Mouse (Mus musculus) cerebellum, adult (tissue): ENCODE results near the gene Rapgef1.

ENCODE experiments used
- ATAC-seq: cut with Nextera tagmentation; 2 replicates; pipeline ENCODE4 v1.9.2; 2017; ENCODE audit warnings: mild to moderate bottlenecking, moderate library complexity, mixed read lengths; ENCODE audit not compliant: insufficient number of reproducible peaks, low FRiP score, low TSS enrichment

The Rapgef1 gene

DNA sequence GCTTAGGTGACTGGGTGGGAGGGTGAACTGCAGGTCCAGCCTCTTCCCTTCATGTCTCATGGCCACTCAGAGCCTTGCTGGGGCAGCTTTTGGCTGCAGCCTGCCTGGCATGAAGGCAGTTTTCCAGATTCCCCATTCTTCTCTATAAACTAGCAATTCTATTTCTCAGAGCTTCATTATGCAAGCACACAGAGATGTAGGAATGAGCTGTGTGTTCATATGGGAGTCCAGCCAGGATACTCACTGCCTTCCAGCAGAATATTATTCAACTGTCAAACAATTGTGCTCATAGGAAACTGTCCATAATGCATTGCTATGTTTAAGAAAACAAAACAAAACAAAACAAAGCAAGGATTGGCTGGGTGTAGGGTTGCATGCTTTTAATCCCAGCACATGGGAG, 50.2 kb downstream of the Rapgef1 start:
- no peak for ATAC-seq

GRCm38 (mm10) chr2:29670231-29670991, 50.9 kb downstream of the Rapgef1 start:
- ATAC-seq: 0 out of 2 replicates have a peak, but pooled peaks have one; percentile 38

GRCm38 (mm10) chr2:29671374-29671773, 51.9 kb downstream of the Rapgef1 start:
- no peak for ATAC-seq

DNA sequence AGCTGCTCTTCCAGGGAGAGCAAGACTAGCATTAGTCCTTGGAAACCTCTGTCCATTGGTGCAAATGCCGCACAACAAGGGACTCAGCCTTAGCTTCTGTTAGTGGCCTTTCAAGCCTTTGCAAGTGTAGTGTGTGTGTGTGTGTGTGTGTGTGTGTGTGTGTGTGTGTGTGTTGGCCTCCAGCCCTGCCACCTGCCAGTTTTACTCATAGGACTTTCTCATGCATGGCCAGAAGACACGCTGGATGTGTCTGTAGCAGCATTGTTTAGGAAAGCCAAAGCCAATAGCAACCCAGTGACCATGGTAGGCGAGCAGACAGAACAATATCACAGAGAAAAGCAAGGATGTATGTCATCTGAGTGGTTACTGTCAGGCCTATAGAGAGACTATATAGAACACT, 52.3 kb downstream of the Rapgef1 start:
- no peak for ATAC-seq

DNA sequence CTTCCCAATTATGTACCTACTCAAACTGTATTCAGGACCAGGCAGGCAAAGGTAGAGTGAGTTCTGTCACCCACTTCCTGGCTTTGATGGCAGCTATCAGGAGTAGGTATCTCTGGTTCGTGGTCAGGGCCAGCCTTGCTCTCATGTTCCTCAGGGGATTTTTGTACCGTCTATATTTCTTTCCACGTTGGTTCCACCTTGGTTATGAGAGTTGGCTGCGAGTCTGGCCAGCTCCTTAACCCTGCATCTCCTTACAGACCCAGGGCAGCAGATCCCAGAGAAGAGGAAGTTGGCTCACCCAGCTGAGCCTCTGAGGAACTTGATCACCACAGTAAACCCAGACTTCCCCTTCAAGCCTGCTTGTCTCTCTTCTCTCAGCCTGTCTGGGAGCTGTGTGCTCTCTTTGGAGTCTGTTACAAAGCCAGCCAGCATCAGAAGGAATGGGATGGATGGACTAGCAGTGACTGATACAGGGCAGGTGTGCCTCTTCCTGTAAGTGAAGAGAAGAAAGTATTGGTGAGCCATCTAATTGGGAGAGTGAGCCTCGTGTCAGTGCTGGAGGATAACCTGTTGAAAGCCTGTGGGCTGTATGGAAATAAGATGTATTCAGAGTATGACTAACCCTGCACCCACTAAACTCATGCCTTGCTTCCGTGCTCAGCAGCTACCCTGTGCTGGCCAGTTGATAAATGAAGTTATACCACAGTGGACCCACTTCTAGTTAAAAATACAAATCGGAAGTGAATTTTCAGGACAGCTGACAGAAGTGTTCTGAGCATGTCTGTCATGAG, 53.4 kb downstream of the Rapgef1 start:
- no peak for ATAC-seq

- no peak for ATAC-seq
These were observed 54.6 kb downstream of the Rapgef1 start for GRCm38 (mm10) chr2:29674087-29674486.

GRCm38 (mm10) chr2:29674545-29674944, 55.0 kb downstream of the Rapgef1 start:
- no peak for ATAC-seq

DNA sequence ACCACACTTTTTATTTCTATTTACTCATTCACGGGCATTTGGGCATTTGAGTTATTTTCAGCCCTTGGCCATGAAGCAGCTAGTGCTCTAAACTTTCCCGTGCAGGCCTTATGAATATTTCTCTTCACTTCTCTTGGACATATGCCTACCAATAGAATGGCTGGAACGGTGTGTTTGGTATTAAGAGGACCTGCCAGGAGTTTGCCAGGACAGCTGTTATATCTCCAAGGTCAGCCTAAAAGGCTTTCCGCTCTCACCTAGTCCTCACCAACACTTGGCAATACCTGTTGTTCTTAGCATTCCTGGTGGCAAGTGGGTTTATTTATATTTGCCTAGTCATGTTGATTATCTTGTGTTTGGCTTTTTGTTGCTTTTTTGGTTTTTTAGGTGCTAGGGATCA, 56.3 kb downstream of the Rapgef1 start:
- ATAC-seq: no peak

DNA sequence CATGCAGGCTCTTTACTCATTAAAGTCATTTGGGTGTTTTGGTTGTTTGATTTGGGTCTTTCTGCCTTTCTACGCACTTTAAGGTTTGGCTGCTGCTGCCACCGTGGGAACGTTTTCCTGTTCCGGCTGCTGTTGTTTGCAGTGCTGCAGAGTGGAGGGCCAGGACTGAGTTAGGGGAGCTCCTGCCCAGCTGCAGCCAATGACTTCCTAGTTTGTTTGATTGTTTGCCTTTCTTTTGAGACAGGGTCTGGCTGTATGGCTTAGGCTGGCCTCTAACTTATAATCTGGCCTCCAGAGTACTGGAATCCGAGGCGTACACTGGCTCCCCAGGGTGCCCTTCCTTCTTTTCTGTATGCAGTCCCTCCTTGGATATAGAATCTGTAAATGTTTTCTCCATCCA, 57.0 kb downstream of the Rapgef1 start:
- no peak for ATAC-seq

- no peak for ATAC-seq
These were observed 58.3 kb downstream of the Rapgef1 start for GRCm38 (mm10) chr2:29677842-29678241.

GRCm38 (mm10) chr2:29678524-29678923, 59.0 kb downstream of the Rapgef1 start:
- ATAC-seq: no peak

DNA sequence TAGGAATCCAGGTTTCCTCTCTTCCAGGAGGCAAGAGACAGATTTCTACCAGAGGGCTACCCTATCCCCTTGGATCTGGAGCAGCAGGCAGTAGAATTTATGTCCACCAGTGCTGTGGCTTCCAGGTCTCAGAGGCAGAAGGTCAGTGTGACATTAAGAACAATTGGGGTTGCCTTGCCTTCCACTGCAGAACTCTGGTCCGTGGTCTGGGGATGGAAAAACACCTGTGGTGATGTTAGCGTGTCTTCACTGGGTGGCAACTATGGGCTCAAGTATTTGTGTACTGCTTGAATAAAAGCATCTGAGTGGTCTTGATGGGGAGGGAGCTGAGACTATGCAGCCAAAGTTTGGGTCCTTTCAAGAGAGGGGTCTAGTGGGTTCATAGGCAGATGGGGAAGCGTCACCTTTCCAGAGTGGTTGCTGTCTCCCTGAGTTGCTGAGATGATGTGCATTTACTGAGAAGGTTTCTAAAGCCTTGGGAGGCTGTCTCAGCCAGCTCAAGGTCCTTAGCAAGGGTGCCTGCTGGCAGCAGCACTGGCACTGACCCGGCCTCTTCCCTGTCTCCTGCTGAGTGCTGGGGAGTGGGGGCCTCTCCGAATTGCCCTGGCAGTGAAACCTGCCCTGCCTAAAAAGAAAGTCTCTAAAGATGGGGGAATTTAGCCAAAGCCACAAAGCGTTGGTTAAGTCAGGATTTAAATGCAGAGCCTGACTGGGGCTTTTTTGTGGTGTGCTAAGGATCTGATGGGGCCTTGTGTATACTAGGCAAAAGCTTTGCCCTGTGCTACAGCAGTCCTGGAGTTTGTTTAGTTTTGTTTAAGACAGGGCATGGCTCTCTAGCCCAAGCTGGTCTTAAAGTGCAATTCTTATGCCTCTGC, 60.4 kb downstream of the Rapgef1 start:
- ATAC-seq: no peak

GRCm38 (mm10) chr2:29683261-29683999, 63.9 kb downstream of the Rapgef1 start:
- ATAC-seq: no peak

- no peak for ATAC-seq
These were observed 65.0 kb downstream of the Rapgef1 start for GRCm38 (mm10) chr2:29684498-29684897.

GRCm38 (mm10) chr2:29689014-29689413, 69.5 kb downstream of the Rapgef1 start:
- no peak for ATAC-seq

GRCm38 (mm10) chr2:29689495-29689894, 70.0 kb downstream of the Rapgef1 start:
- ATAC-seq: no peak

DNA sequence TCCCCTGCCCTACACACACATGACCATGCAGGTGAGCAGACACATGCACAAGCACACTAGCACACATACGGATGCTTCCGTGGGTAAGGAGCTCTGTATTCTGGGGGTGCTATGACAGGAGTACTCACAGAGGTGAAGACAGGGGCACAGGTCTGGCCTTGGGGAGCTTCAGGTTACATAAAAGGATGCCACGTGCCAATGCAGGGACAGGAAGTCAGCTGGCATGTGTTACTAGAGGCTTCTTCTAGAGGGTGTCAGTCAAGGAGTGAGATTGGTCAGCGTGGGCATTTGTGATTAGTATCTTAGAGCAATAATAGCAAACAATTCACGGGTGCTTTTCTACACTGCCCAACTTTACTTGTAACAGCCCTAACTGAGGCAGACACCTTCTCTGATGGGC, 71.5 kb downstream of the Rapgef1 start:
- no peak for ATAC-seq

GRCm38 (mm10) chr2:29691507-29691906, 72.0 kb downstream of the Rapgef1 start:
- ATAC-seq: no peak

- ATAC-seq: no peak
These were observed 72.7 kb downstream of the Rapgef1 start for GRCm38 (mm10) chr2:29692192-29692591.

- no peak for ATAC-seq
These were observed 76.8 kb downstream of the Rapgef1 start for GRCm38 (mm10) chr2:29696207-29696800.
